4 mouse cellular contexts compared by ENCODE assay signal in genomic region chr10:85709790-85710189, GRCm38 (mm10).
ATAC-seq and TF ChIP-seq lines count a peak whose summit lies in the region.
"Not testable (repeated sequence)": the region's sequence is repeated elsewhere in the genome, so short reads cannot be mapped to it uniquely, and the experiment has no call there.

No protein-coding gene starts in this region.

- TF ChIP-seq CTCF in testis, adult 2 months (IDR thresholded peaks at IDR 0.05; ENCODE audit: control insufficient read depth, insufficient read depth, insufficient replicate concordance, low read depth, low read length): not testable (repeated sequence)

- peak overlapping the region; percentile 75 for H3K4me3 ChIP-seq in testis, adult 2 months (ENCODE audit: control insufficient read depth, low read depth, low read length)

- not testable (repeated sequence) for TF ChIP-seq POLR2A in testis, adult 2 months (IDR thresholded peaks at IDR 0.05; ENCODE audit: control insufficient read depth, low read depth, low read length)

- H3K27ac ChIP-seq in testis, adult 2 months (ENCODE audit: control insufficient read depth, insufficient read depth, low read depth, low read length): not testable (repeated sequence)

- not testable (repeated sequence) for H3K27me3 ChIP-seq in testis, adult 2 months (ENCODE audit: control insufficient read depth, insufficient read depth, low read length)

- ATAC-seq in granulocyte monocyte progenitor cell, adult 5-6 weeks (replicated peaks; ENCODE audit: poor library complexity, severe bottlenecking): peak; percentile 79
- ATAC-seq in megakaryocyte, adult 5-6 weeks (ENCODE audit: poor library complexity, severe bottlenecking): peak; percentile 38; the same call in 1 of the 2 replicates
- ATAC-seq in megakaryocyte progenitor cell, adult 5-6 weeks (replicated peaks; ENCODE audit: poor library complexity): peak; percentile 55

- H3K4me1 ChIP-seq in testis, adult 2 months (ENCODE audit: control insufficient read depth, insufficient read depth, low read length): not testable (repeated sequence)

- H3K36me3 ChIP-seq in testis, adult 2 months (ENCODE audit: control insufficient read depth, insufficient read depth, low read length): not testable (repeated sequence)
